24 mouse cellular contexts compared by ENCODE assay signal in the genomic region with DNA sequence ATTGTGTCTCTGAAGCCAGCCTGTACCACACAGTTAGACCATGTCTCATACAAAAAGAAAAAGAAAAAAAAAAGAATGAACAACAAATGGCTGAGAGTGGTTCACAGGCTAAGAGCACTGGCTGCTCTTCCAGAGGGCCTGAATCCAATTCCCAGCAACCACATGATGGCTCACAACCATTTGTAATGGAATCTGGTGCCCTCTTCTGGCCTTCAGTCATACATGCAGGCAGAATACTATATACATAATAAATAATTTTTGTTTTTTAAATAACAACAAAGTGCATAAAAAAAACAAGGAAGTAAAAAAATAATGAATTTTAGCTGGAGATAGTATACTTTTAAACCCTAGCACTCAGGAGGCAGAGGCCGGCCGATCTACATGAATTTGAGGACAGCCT. TPM values are rescaled to one million over a fixed set of nuclear protein-coding genes. Genes with fewer than 3 reads are reported as not detected.
A peak's percentile ranks its signal among the peaks of the same experiment; 100 is the strongest.
DNase-seq lines count a peak whose midpoint lies in the region; ATAC-seq and TF ChIP-seq lines count a peak whose summit lies in the region.
"Had no signal": no experiment of that assay in that cellular context is flagged by ENCODE, and none has a peak within 500 bp of the region (broad histone marks: within the 10 kb centered on the region; RNA-seq: fewer than 3 reads in every experiment).

No protein-coding gene starts in this region.

- 0 out of 2 replicates have a peak, but pooled peaks have one; percentile 2 for TF ChIP-seq CTCF in kidney, adult 2 months (conservative IDR thresholded peaks at IDR 0.05; ENCODE audit: insufficient read depth, insufficient read length, low read depth, low read length)
- peak; percentile 33 for TF ChIP-seq CTCF in lung, postnatal 0 days (IDR thresholded peaks at IDR 0.05)

- no peak overlapping the region for H3K9ac ChIP-seq in lung, postnatal 0 days (replicated peaks; ENCODE audit: low read depth)
- H3K9ac ChIP-seq in kidney, embryonic 16.5 days (replicated peaks; ENCODE audit: low read length): no peak overlapping the region
- H3K9ac ChIP-seq: embryonic facial prominence, embryonic 15.5 days; forebrain, postnatal 0 days; heart, embryonic 12.5 days; limb, embryonic 13.5 days had no signal

- H3K9me3 ChIP-seq in lung, postnatal 0 days (ENCODE audit: low read length): no peaks in the 10 kb centered on the region
- peaks cover 5% of the 10 kb centered on the region; the same call in 1 of the 2 replicates for H3K9me3 ChIP-seq in kidney, embryonic 16.5 days (ENCODE audit: low read length)
- H3K9me3 ChIP-seq: embryonic facial prominence, embryonic 15.5 days; heart, embryonic 12.5 days; limb, embryonic 13.5 days had no signal

- no peak for TF ChIP-seq POLR2A in kidney, adult 2 months (IDR thresholded peaks at IDR 0.05; ENCODE audit: low read depth, low read length)

- 95% methylated on average over 2 of the region's 2 CpGs for WGBS in kidney, adult 2 months
- 100% methylated on average over 2 of the region's 2 CpGs for WGBS in lung, postnatal 0 days
- 95% methylated on average over 2 of the region's 2 CpGs for WGBS in kidney, embryonic 16.5 days

- H3K27me3 ChIP-seq in kidney, adult 2 months (replicated peaks; ENCODE audit: control insufficient read depth, insufficient read depth, low read length): no peaks in the 10 kb centered on the region
- no peaks in the 10 kb centered on the region for H3K27me3 ChIP-seq in lung, postnatal 0 days (replicated peaks; ENCODE audit: insufficient read depth, low read length)
- H3K27me3 ChIP-seq in kidney, embryonic 16.5 days (ENCODE audit: insufficient read depth, low read length): no peaks in the 10 kb centered on the region
- H3K27me3 ChIP-seq: embryonic facial prominence, embryonic 15.5 days; heart, embryonic 12.5 days; limb, embryonic 13.5 days; Patski had no signal

- H3K4me1 ChIP-seq in kidney, adult 2 months (ENCODE audit: control insufficient read depth, insufficient read depth, low read length): no peaks in the 10 kb centered on the region
- H3K4me1 ChIP-seq in lung, postnatal 0 days (ENCODE audit: insufficient read depth, low read depth, low read length): no peaks in the 10 kb centered on the region
- H3K4me1 ChIP-seq in kidney, embryonic 16.5 days (ENCODE audit: insufficient read depth, low read length): no peaks in the 10 kb centered on the region
- H3K4me1 ChIP-seq: heart, embryonic 12.5 days had no signal

- H3K36me3 ChIP-seq in kidney, adult 2 months (ENCODE audit: control insufficient read depth, insufficient read depth, low read length): no peaks in the 10 kb centered on the region; the same call in none of the 2 replicates
- peaks cover 29% of the 10 kb centered on the region for H3K36me3 ChIP-seq in lung, postnatal 0 days (ENCODE audit: insufficient read depth, low read length)
- H3K36me3 ChIP-seq in kidney, embryonic 16.5 days (ENCODE audit: insufficient read depth, low read length): peaks cover 50% of the 10 kb centered on the region

- no peak overlapping the region for H3K4me3 ChIP-seq in kidney, adult 2 months (ENCODE audit: insufficient read depth, low read depth, low read length)
- H3K4me3 ChIP-seq in lung, postnatal 0 days (ENCODE audit: low read depth, low read length): no peak overlapping the region
- H3K4me3 ChIP-seq in kidney, embryonic 16.5 days (ENCODE audit: low read length): no peak overlapping the region
- H3K4me3 ChIP-seq: embryonic facial prominence, embryonic 15.5 days; heart, embryonic 12.5 days; limb, embryonic 13.5 days had no signal

- DNase-seq in CD4-positive, CD25-positive, alpha-beta regulatory T cell, adult 2 months (ENCODE audit: low read depth, low spot score): peak; percentile 27
- no peak for DNase-seq in kidney, adult 2 months
- no peak for DNase-seq in kidney, adult 11 months
- DNase-seq in lung, postnatal 0 days (ENCODE audit: low spot score): no peak
- DNase-seq in lung, postnatal 14 days: no peak
- DNase-seq in spleen, postnatal 36 days (ENCODE audit: low spot score in 2 of 2): no peak
- DNase-seq: adrenal gland, postnatal 25 days; cerebellum, adult 11-12 months; cerebellum, postnatal 25 days; forebrain, postnatal 0 days; heart, postnatal 36 days; kidney, adult 9 months; kidney, postnatal 4 days; lung, postnatal 4 days; right cerebral cortex, postnatal 25 days; thymus, postnatal 14 days had no signal

- H3K4me2 ChIP-seq in lung, postnatal 0 days (replicated peaks; ENCODE audit: low read depth, low read length): no peak overlapping the region
- H3K4me2 ChIP-seq in kidney, embryonic 16.5 days (replicated peaks; ENCODE audit: low read depth, low read length): no peak overlapping the region
- H3K4me2 ChIP-seq: embryonic facial prominence, embryonic 15.5 days; heart, embryonic 12.5 days; limb, embryonic 13.5 days had no signal

- TF ChIP-seq EP300 in lung, postnatal 0 days (IDR thresholded peaks at IDR 0.05): no peak

- ATAC-seq in CD4-positive, CD25-positive, alpha-beta regulatory T cell, adult 4 months: no peak
- ATAC-seq in lung, postnatal 0 days: no peak
- ATAC-seq in kidney, embryonic 16.5 days (ENCODE audit: low FRiP score, low TSS enrichment): no peak
- ATAC-seq: forebrain, postnatal 0 days; hindbrain, embryonic 16.5 days; Patski had no signal

- H3K27ac ChIP-seq in kidney, adult 2 months (ENCODE audit: insufficient read depth, low read depth, low read length): no peak overlapping the region
- H3K27ac ChIP-seq in lung, postnatal 0 days (ENCODE audit: low read length): no peak overlapping the region
- no peak overlapping the region for H3K27ac ChIP-seq in kidney, embryonic 16.5 days (ENCODE audit: low read length)
- H3K27ac ChIP-seq: embryonic facial prominence, embryonic 15.5 days; limb, embryonic 13.5 days had no signal

RNA-seq across cellular contexts. Expression of a gene that starts 11.4 kb away (rescaled TPM):
- polyA plus RNA-seq in CD4-positive, CD25-positive, alpha-beta regulatory T cell, adult 4 months (2017; shearing (Covaris generic)): not detected
- not detected in 2 replicates for polyA plus RNA-seq in kidney, adult 2 months (2012; rRNA removed)
- not detected in 2 replicates for polyA plus RNA-seq in lung, postnatal 0 days (2015; fragmentation: Nextera tagmentation; extraction: Ambion mirVana)
- not detected in 2 replicates for polyA plus RNA-seq in kidney, embryonic 16.5 days (2015; fragmentation: Nextera tagmentation; extraction: Ambion mirVana)
- polyA plus RNA-seq: embryonic facial prominence, embryonic 15.5 days; heart, embryonic 12.5 days; limb, embryonic 13.5 days; liver, embryonic 16.5 days; Patski had no signal

RNA-seq across cellular contexts. Expression of a gene that starts 21.2 kb away (rescaled TPM):
- not detected for polyA plus RNA-seq in CD4-positive, CD25-positive, alpha-beta regulatory T cell, adult 4 months (2017; shearing (Covaris generic))
- polyA plus RNA-seq in kidney, adult 2 months (2012; rRNA removed): 0.09 and 0.22 TPM in 2 replicates
- polyA plus RNA-seq in lung, postnatal 0 days (2015; fragmentation: Nextera tagmentation; extraction: Ambion mirVana): 0.38 and 0.44 TPM in 2 replicates
- 0.27 and 0.82 TPM in 2 replicates for polyA plus RNA-seq in kidney, embryonic 16.5 days (2015; fragmentation: Nextera tagmentation; extraction: Ambion mirVana)
- polyA plus RNA-seq: heart, embryonic 12.5 days; liver, embryonic 16.5 days had no signal

RNA-seq across cellular contexts. Expression of a gene that starts 37.7 kb away (rescaled TPM):
- 10 to 100 TPM; 29.6 to 50.3 TPM for polyA plus RNA-seq in CD4-positive, CD25-positive, alpha-beta regulatory T cell, adult 4 months (2017; shearing (Covaris generic))
- 8.0 and 8.6 TPM in 2 replicates for polyA plus RNA-seq in kidney, adult 2 months (2012; rRNA removed)
- polyA plus RNA-seq in lung, postnatal 0 days (2015; fragmentation: Nextera tagmentation; extraction: Ambion mirVana): 2.6 and 4.0 TPM in 2 replicates
- 5.3 and 6.7 TPM in 2 replicates for polyA plus RNA-seq in kidney, embryonic 16.5 days (2015; fragmentation: Nextera tagmentation; extraction: Ambion mirVana)

RNA-seq across cellular contexts. Expression of a gene that starts 58.7 kb away (rescaled TPM):
- polyA plus RNA-seq in CD4-positive, CD25-positive, alpha-beta regulatory T cell, adult 4 months (2017; shearing (Covaris generic)): 10 to 100 TPM; 54.2 to 69.6 TPM
- polyA plus RNA-seq in kidney, adult 2 months (2012; rRNA removed): 32.7 and 35.5 TPM in 2 replicates
- polyA plus RNA-seq in lung, postnatal 0 days (2015; fragmentation: Nextera tagmentation; extraction: Ambion mirVana): 4.1 and 4.9 TPM in 2 replicates
- polyA plus RNA-seq in kidney, embryonic 16.5 days (2015; fragmentation: Nextera tagmentation; extraction: Ambion mirVana): 2.4 and 3.4 TPM in 2 replicates
